Mouse (Mus musculus): ENCODE results near the gene Rerg. TPM values are rescaled to one million over a fixed set of nuclear protein-coding genes. Genes with fewer than 3 reads are reported as not detected.

Rerg gene
- polyA plus RNA-seq (2012; ENCODE audit: insufficient read depth, insufficient read length, low replicate concordance, missing spikeins): not detected in 2 replicates

- TF ChIP-seq CTCF (IDR thresholded peaks at IDR 0.05; ENCODE audit: insufficient read depth, low read depth, low read length) (no peak), POLR2A (IDR thresholded peaks at IDR 0.05; ENCODE audit: insufficient read depth, low read depth, low read length) (no peak)
- H3K4me1 ChIP-seq (ENCODE audit: control insufficient read depth, insufficient read depth, low read length): peaks cover 5% of the 10 kb centered on the region
- WGBS: 29% methylated on average over 5 of the region's 5 CpGs
- H3K4me3 ChIP-seq (ENCODE audit: insufficient read depth, low read depth, low read length): peak within 1 kb of the TSS; percentile 73
- H3K27ac ChIP-seq (ENCODE audit: insufficient read depth, low read depth, low read length): peak within 1 kb of the TSS; percentile 43; the same call in 1 of the 2 replicates
These were observed at the start of gene Rerg for GRCm38 (mm10) chr6:137170226-137170625. Gene Rerg, minus strand, starts transcription at chr6:137170497.

GRCm38 (mm10) chr6:137217841-137218463 is 47.7 kb upstream of the Rerg start:
- no peaks in the 10 kb centered on the region for H3K4me1 ChIP-seq (ENCODE audit: control insufficient read depth, insufficient read depth, low read length)
- TF ChIP-seq CTCF (IDR thresholded peaks at IDR 0.05; ENCODE audit: insufficient read depth, low read depth, low read length): no peak
- no peak for TF ChIP-seq POLR2A (IDR thresholded peaks at IDR 0.05; ENCODE audit: insufficient read depth, low read depth, low read length)
- H3K4me3 ChIP-seq (ENCODE audit: insufficient read depth, low read depth, low read length): no peak overlapping the region
- H3K27ac ChIP-seq (ENCODE audit: insufficient read depth, low read depth, low read length): no peak overlapping the region
- 85% methylated on average over 8 of the region's 8 CpGs for WGBS

GRCm38 (mm10) chr6:137211441-137211840 is 41.1 kb upstream of the Rerg start:
- H3K4me3 ChIP-seq (ENCODE audit: insufficient read depth, low read depth, low read length): no peak overlapping the region
- WGBS: 97% methylated on average over 2 of the region's 2 CpGs
- TF ChIP-seq CTCF (IDR thresholded peaks at IDR 0.05; ENCODE audit: insufficient read depth, low read depth, low read length): no peak
- TF ChIP-seq POLR2A (IDR thresholded peaks at IDR 0.05; ENCODE audit: insufficient read depth, low read depth, low read length): no peak
- peaks cover 4% of the 10 kb centered on the region for H3K4me1 ChIP-seq (ENCODE audit: control insufficient read depth, insufficient read depth, low read length)
- H3K27ac ChIP-seq (ENCODE audit: insufficient read depth, low read depth, low read length): no peak overlapping the region

GRCm38 (mm10) chr6:137210991-137211390 is 40.7 kb upstream of the Rerg start:
- Histone ChIP-seq H3K4me1 (ENCODE audit: control insufficient read depth, insufficient read depth, low read length) (peaks cover 4% of the 10 kb centered on the region), H3K4me3 (ENCODE audit: insufficient read depth, low read depth, low read length) (no peak overlapping the region), H3K27ac (ENCODE audit: insufficient read depth, low read depth, low read length) (no peak overlapping the region)
- TF ChIP-seq CTCF (IDR thresholded peaks at IDR 0.05; ENCODE audit: insufficient read depth, low read depth, low read length): no peak
- TF ChIP-seq POLR2A (IDR thresholded peaks at IDR 0.05; ENCODE audit: insufficient read depth, low read depth, low read length): no peak
- WGBS: 94% methylated on average over 10 of the region's 10 CpGs

GRCm38 (mm10) chr6:137209992-137210391 is 39.7 kb upstream of the Rerg start:
- WGBS: 51% methylated on average over 8 of the region's 8 CpGs
- TF ChIP-seq CTCF (IDR thresholded peaks at IDR 0.05; ENCODE audit: insufficient read depth, low read depth, low read length) (no peak), POLR2A (IDR thresholded peaks at IDR 0.05; ENCODE audit: insufficient read depth, low read depth, low read length) (no peak)
- H3K4me3 ChIP-seq (ENCODE audit: insufficient read depth, low read depth, low read length): no peak overlapping the region
- H3K27ac ChIP-seq (ENCODE audit: insufficient read depth, low read depth, low read length): no peak overlapping the region
- H3K4me1 ChIP-seq (ENCODE audit: control insufficient read depth, insufficient read depth, low read length): peaks cover 4% of the 10 kb centered on the region

- 97% methylated on average over 6 of the region's 6 CpGs for WGBS
- TF ChIP-seq POLR2A (IDR thresholded peaks at IDR 0.05; ENCODE audit: insufficient read depth, low read depth, low read length) (no peak), CTCF (IDR thresholded peaks at IDR 0.05; ENCODE audit: insufficient read depth, low read depth, low read length) (no peak)
- H3K27ac ChIP-seq (ENCODE audit: insufficient read depth, low read depth, low read length): no peak overlapping the region
- H3K4me3 ChIP-seq (ENCODE audit: insufficient read depth, low read depth, low read length): no peak overlapping the region
- H3K4me1 ChIP-seq (ENCODE audit: control insufficient read depth, insufficient read depth, low read length): peaks cover 4% of the 10 kb centered on the region
These were observed 36.8 kb upstream of the Rerg start for GRCm38 (mm10) chr6:137207126-137207525.

- H3K27ac ChIP-seq (ENCODE audit: insufficient read depth, low read depth, low read length): no peak overlapping the region
- H3K4me1 ChIP-seq (ENCODE audit: control insufficient read depth, insufficient read depth, low read length): peaks cover 4% of the 10 kb centered on the region
- TF ChIP-seq CTCF (IDR thresholded peaks at IDR 0.05; ENCODE audit: insufficient read depth, low read depth, low read length): no peak
- no peak for TF ChIP-seq POLR2A (IDR thresholded peaks at IDR 0.05; ENCODE audit: insufficient read depth, low read depth, low read length)
- 53% methylated on average over 11 of the region's 11 CpGs for WGBS
- H3K4me3 ChIP-seq (ENCODE audit: insufficient read depth, low read depth, low read length): no peak overlapping the region
These were observed 35.5 kb upstream of the Rerg start for GRCm38 (mm10) chr6:137205662-137206400.

- Histone ChIP-seq H3K4me3 (ENCODE audit: insufficient read depth, low read depth, low read length) (no peak overlapping the region), H3K4me1 (ENCODE audit: control insufficient read depth, insufficient read depth, low read length) (no peaks in the 10 kb centered on the region), H3K27ac (ENCODE audit: insufficient read depth, low read depth, low read length) (no peak overlapping the region)
- TF ChIP-seq POLR2A (IDR thresholded peaks at IDR 0.05; ENCODE audit: insufficient read depth, low read depth, low read length): no peak
- no peak for TF ChIP-seq CTCF (IDR thresholded peaks at IDR 0.05; ENCODE audit: insufficient read depth, low read depth, low read length)
- 94% methylated on average over 4 of the region's 4 CpGs for WGBS
These were observed 32.4 kb upstream of the Rerg start for GRCm38 (mm10) chr6:137202661-137203060.

- no peak overlapping the region for H3K4me3 ChIP-seq (ENCODE audit: insufficient read depth, low read depth, low read length)
- 34% methylated on average over 7 of the region's 7 CpGs for WGBS
- no peak overlapping the region for H3K27ac ChIP-seq (ENCODE audit: insufficient read depth, low read depth, low read length)
- no peak for TF ChIP-seq CTCF (IDR thresholded peaks at IDR 0.05; ENCODE audit: insufficient read depth, low read depth, low read length)
- TF ChIP-seq POLR2A (IDR thresholded peaks at IDR 0.05; ENCODE audit: insufficient read depth, low read depth, low read length): no peak
- H3K4me1 ChIP-seq (ENCODE audit: control insufficient read depth, insufficient read depth, low read length): no peaks in the 10 kb centered on the region
These were observed 31.3 kb upstream of the Rerg start for GRCm38 (mm10) chr6:137201578-137201977.
